Mouse (Mus musculus) adrenal gland, postnatal 10 days (tissue): ENCODE results near the gene Gm11733. TPM values are rescaled to one million over a fixed set of nuclear protein-coding genes. Genes with fewer than 3 reads are reported as not detected.

Source experiments
- DNase-seq: peaks from one replicate; pipeline ENCODE4 v3.0.0; 2021; ENCODE audit warnings: mixed read lengths
- total RNA-seq, 2 experiments: library from RNA; stranded (reverse); gene quantifications; 2 replicates each; pipeline ENCODE4 v1.2.3; 2021

Gm11733 gene
- total RNA-seq, 2 experiments from 2014 or later = not detected

DNA sequence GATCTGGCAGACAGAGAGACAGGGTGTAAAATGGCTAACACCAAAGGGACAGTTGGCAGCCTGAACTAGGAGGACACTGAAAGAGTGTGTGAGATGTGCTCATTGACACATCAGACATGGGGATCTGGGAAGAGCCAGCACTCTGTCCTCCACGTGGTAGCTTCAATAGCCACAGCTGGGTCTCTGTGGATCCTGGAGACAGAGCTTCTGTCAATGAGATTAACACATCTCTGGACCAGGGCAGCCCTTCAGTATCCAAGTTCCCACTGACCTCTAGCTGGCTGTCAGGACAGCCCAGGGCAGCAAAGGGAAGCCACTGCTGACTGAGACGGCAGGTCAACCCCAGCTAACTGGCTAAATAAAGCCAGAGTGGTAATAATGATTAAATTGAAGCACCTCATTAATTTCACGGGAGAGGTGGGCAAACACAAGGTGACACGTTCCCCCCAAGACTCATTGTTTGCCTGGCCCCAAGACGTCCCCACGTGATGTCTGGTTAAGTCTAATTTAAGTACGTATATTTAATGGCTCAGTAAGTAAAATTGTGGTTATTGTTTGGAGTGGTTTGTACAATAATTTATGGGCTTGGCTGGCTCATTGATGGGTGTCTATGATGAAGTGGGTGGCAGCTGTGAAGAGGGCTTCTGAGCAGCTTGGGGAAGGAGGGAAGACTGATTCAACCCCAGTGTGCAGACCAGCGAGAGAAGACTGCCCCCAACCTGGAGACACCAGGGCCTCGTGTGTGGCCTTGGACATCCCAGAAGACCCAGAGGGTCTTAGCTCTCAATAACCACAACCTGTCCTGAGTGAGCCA is 51.5 kb downstream of the Gm11733 start:
- DNase-seq = no peak

DNA sequence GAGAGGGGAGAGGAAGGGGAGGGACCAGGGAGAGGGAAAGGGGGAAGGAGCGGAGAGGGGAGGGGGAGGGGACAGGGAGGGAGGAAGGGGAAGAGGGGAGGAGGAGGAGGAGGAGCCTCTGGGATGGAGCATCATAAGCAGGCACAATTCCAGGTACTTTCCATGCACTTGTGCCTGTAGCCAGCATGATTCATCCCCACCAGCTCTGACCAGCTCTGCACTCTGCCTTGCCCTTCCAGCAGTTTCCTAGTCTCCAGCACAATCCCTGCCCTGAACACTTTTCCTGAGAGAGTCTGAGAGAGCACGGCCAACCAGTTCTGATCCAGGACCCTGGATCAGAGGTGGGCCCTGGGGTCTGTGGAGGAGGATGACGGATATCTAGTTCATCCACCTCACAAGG is 52.4 kb downstream of the Gm11733 start:
- peak; percentile 50 for DNase-seq

Other genes starting within 250 kb of the Gm11733 start
- gene Tnrc6c, start 169.9 kb downstream of the Gm11733 start, total RNA-seq = 10 to 100 TPM; 20.3 to 23.7 TPM